Mouse (Mus musculus): ENCODE measurements around the gene Mrpl24.

Gene Mrpl24

GRCm38 (mm10) chr3:87947056-87947810 is 27.9 kb downstream of the Mrpl24 start:
- no peak for DNase-seq (ENCODE audit: low read depth, low spot score)

GRCm38 (mm10) chr3:87947811-87948199 is 28.5 kb downstream of the Mrpl24 start:
- no peak for DNase-seq (ENCODE audit: low read depth, low spot score)

- DNase-seq (ENCODE audit: low read depth, low spot score): no peak
These were observed 29.3 kb downstream of the Mrpl24 start, which contains the start of gene Crabp2 for GRCm38 (mm10) chr3:87948378-87949265. Gene Crabp2 (plus strand): TSS chr3:87948666.

GRCm38 (mm10) chr3:87949266-87949954 is 30.1 kb downstream of the Mrpl24 start:
- DNase-seq (ENCODE audit: low read depth, low spot score): no peak

GRCm38 (mm10) chr3:87949955-87950515 is 30.7 kb downstream of the Mrpl24 start:
- no peak for DNase-seq (ENCODE audit: low read depth, low spot score)

GRCm38 (mm10) chr3:87951946-87952345 is 32.6 kb downstream of the Mrpl24 start:
- no peak for DNase-seq (ENCODE audit: low read depth, low spot score)

GRCm38 (mm10) chr3:87952440-87952839 is 33.1 kb downstream of the Mrpl24 start:
- no peak for DNase-seq (ENCODE audit: low read depth, low spot score)

- DNase-seq (ENCODE audit: low read depth, low spot score): no peak
These were observed 38.8 kb downstream of the Mrpl24 start for GRCm38 (mm10) chr3:87958056-87958455.

- DNase-seq (ENCODE audit: low read depth, low spot score): no peak
These were observed 39.2 kb downstream of the Mrpl24 start for GRCm38 (mm10) chr3:87958476-87958875.

- DNase-seq (ENCODE audit: low read depth, low spot score): no peak
These were observed 39.7 kb downstream of the Mrpl24 start for GRCm38 (mm10) chr3:87958967-87959366.

- DNase-seq (ENCODE audit: low read depth, low spot score): no peak
These were observed 40.1 kb downstream of the Mrpl24 start for GRCm38 (mm10) chr3:87959371-87959770.

GRCm38 (mm10) chr3:87960191-87960585 is 40.9 kb downstream of the Mrpl24 start:
- DNase-seq (ENCODE audit: low read depth, low spot score): no peak

GRCm38 (mm10) chr3:87960586-87961191 is 41.4 kb downstream of the Mrpl24 start:
- no peak for DNase-seq (ENCODE audit: low read depth, low spot score)

GRCm38 (mm10) chr3:87970184-87970938 is 51.1 kb downstream of the Mrpl24 start:
- no peak for DNase-seq (ENCODE audit: low read depth, low spot score)

GRCm38 (mm10) chr3:87970939-87971488 is 51.7 kb downstream of the Mrpl24 start, which contains the start of gene Nes:
Gene Nes (plus strand): TSS chr3:87971078.
- no peak for DNase-seq (ENCODE audit: low read depth, low spot score)

- no peak for DNase-seq (ENCODE audit: low read depth, low spot score)
These were observed 52.3 kb downstream of the Mrpl24 start for GRCm38 (mm10) chr3:87971489-87972202.

GRCm38 (mm10) chr3:87972203-87972664 is 52.9 kb downstream of the Mrpl24 start:
- DNase-seq (ENCODE audit: low read depth, low spot score): no peak

GRCm38 (mm10) chr3:87972776-87973175 is 53.5 kb downstream of the Mrpl24 start:
- DNase-seq (ENCODE audit: low read depth, low spot score): no peak

Measured in c-Kit-negative CD71-positive TER-119-positive erythroid progenitor cells, embryonic 14.5 days (primary cell).